Mouse (Mus musculus): ENCODE measurements at regions not wholly inside any gene's neighbourhood (a gene's known extent, or its start where the extent isn't known, plus 50 kb on each side); places are given as distances from the start of the nearest gene placed in this dataset.

DNA sequence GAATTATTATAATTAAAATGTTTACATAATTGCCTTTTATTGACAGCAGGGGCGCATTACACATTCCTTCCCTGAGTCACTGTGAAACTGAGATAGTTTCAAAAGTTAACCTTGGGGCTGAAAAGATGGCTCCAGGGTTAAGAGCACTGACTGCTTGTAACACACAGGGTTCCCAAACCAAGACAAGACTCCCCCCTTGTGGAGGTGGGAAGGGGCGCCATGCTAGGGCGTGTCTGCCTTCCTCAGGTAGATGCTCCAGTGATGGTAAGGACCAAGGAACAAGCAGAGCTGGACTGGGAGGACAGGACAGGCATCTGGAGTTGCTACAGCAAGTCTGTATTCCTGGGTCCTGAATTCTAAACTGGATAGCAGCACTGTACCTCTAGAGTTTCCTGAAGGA lies 351.9 kb downstream of the Tbc1d22a start:
- ATAC-seq (ENCODE audit: insufficient number of reproducible peaks, low FRiP score, low TSS enrichment, low read depth) (no peak), DNase-seq (ENCODE audit: low spot score) (peak; percentile 41)
- Histone ChIP-seq H3K4me2 (ENCODE audit: low read depth, severe bottlenecking) (no peak overlapping the region), H3K27ac (replicated peaks; ENCODE audit: low read depth, low read length) (no peak overlapping the region), H3K36me3 (ENCODE audit: control insufficient read depth, insufficient read depth, low read length) (no peaks in the 10 kb centered on the region), H3K4me1 (ENCODE audit: control insufficient read depth, insufficient read depth, low read length) (no peaks in the 10 kb centered on the region), H3K9ac (ENCODE audit: low read length) (no peak overlapping the region), H3K27me3 (ENCODE audit: control insufficient read depth, insufficient read depth, low read length) (no peaks in the 10 kb centered on the region), H3K9me3 (ENCODE audit: control insufficient read depth, low read length) (no peaks in the 10 kb centered on the region), H3K4me3 (ENCODE audit: low read depth, low read length) (no peak overlapping the region)
- WGBS: 75% methylated on average over 3 of the region's 3 CpGs

DNA sequence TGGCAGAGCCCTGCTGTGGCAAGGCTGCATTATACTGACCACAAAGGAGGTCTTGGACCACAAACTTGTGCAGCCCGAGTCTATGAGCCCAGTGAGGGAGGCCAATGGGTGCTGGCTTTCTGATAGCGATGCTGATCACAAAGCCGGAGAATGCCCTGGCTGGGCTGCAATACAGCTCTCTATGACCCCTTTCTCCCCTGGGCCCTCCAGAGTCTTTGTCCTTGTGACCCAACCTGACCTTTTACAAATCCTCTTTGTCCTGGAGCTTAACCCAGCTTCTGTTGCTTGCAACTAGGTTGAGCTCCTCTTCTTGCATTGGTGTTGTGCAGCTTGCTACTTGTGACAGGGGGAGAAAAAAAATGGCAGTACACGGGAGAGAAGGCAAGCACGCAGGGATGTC lies 360.1 kb downstream of the Tbc1d22a start:
- DNase-seq (ENCODE audit: low spot score) (no peak), ATAC-seq (ENCODE audit: insufficient number of reproducible peaks, low FRiP score, low TSS enrichment, low read depth) (no peak)
- Histone ChIP-seq H3K27me3 (ENCODE audit: control insufficient read depth, insufficient read depth, low read length) (no peaks in the 10 kb centered on the region; the same call in 1 of the 2 replicates), H3K9me3 (ENCODE audit: control insufficient read depth, low read length) (no peaks in the 10 kb centered on the region), H3K36me3 (ENCODE audit: control insufficient read depth, insufficient read depth, low read length) (no peaks in the 10 kb centered on the region), H3K4me3 (ENCODE audit: low read depth, low read length) (no peak overlapping the region), H3K4me2 (ENCODE audit: low read depth, severe bottlenecking) (no peak overlapping the region), H3K4me1 (ENCODE audit: control insufficient read depth, insufficient read depth, low read length) (no peaks in the 10 kb centered on the region), H3K9ac (ENCODE audit: low read length) (no peak overlapping the region), H3K27ac (replicated peaks; ENCODE audit: low read depth, low read length) (no peak overlapping the region)
- WGBS: 81% methylated on average over 5 of the region's 5 CpGs

DNA sequence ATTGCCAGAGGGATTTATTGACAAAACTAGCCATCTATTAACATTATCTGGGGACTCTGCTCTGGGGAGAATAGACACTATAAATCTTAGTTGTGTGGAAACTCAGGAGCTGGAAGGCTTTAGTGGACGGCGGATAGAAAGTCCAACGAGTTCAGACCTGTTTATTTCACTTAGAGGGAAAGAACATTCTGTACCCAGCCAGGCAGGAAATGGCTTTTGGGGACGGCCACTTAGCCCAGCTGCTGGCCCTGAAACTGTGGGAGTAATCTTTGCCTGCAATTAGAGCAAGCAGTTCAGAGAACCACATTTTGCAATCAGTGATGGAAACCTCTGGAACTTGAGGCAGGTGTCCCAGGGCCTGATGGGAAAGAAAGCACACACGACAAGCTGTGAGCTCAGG lies 362.4 kb downstream of the Tbc1d22a start:
- Histone ChIP-seq H3K4me3 (ENCODE audit: low read depth, low read length) (no peak overlapping the region), H3K36me3 (ENCODE audit: control insufficient read depth, insufficient read depth, low read length) (no peaks in the 10 kb centered on the region), H3K27me3 (ENCODE audit: control insufficient read depth, insufficient read depth, low read length) (no peaks in the 10 kb centered on the region; the same call in 1 of the 2 replicates), H3K27ac (replicated peaks; ENCODE audit: low read depth, low read length) (no peak overlapping the region), H3K9ac (ENCODE audit: low read length) (no peak overlapping the region), H3K9me3 (ENCODE audit: control insufficient read depth, low read length) (no peaks in the 10 kb centered on the region), H3K4me1 (ENCODE audit: control insufficient read depth, insufficient read depth, low read length) (no peaks in the 10 kb centered on the region), H3K4me2 (ENCODE audit: low read depth, severe bottlenecking) (no peak overlapping the region)
- ATAC-seq (ENCODE audit: insufficient number of reproducible peaks, low FRiP score, low TSS enrichment, low read depth): no peak
- DNase-seq (ENCODE audit: low spot score): no peak
- 51% methylated on average over 5 of the region's 5 CpGs for WGBS

DNA sequence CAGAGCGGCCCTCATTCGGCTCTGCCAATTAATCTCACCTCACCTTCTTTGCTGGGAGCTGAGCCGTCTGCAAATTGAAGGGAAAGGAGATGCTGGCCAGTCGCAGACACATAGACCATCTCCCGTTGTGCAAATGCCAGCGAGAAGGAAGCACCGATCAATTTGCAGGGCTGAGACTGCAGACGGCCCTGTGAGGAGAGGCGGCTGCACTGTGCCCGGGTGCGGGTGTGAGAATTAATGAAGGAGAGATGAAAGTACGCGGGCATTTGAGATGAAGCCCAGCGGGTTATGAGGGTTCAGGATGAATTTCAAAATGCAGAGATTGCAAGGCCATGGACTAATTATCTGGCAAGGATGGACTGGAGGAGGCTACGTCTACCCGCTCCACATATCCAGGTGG lies 364.4 kb downstream of the Tbc1d22a start:
- no peak overlapping the region for H3K27ac ChIP-seq (replicated peaks; ENCODE audit: low read depth, low read length)
- H3K4me3 ChIP-seq (ENCODE audit: low read depth, low read length): no peak overlapping the region
- no peaks in the 10 kb centered on the region for H3K4me1 ChIP-seq (ENCODE audit: control insufficient read depth, insufficient read depth, low read length)
- ATAC-seq (ENCODE audit: insufficient number of reproducible peaks, low FRiP score, low TSS enrichment, low read depth) (no peak), DNase-seq (ENCODE audit: low spot score) (no peak)
- no peaks in the 10 kb centered on the region; the same call in 1 of the 2 replicates for H3K27me3 ChIP-seq (ENCODE audit: control insufficient read depth, insufficient read depth, low read length)
- no peak overlapping the region for H3K9ac ChIP-seq (ENCODE audit: low read length)
- WGBS: 79% methylated on average over 16 of the region's 16 CpGs
- H3K4me2 ChIP-seq (ENCODE audit: low read depth, severe bottlenecking): no peak overlapping the region
- no peaks in the 10 kb centered on the region for H3K9me3 ChIP-seq (ENCODE audit: control insufficient read depth, low read length)
- H3K36me3 ChIP-seq (ENCODE audit: control insufficient read depth, insufficient read depth, low read length): no peaks in the 10 kb centered on the region

DNA sequence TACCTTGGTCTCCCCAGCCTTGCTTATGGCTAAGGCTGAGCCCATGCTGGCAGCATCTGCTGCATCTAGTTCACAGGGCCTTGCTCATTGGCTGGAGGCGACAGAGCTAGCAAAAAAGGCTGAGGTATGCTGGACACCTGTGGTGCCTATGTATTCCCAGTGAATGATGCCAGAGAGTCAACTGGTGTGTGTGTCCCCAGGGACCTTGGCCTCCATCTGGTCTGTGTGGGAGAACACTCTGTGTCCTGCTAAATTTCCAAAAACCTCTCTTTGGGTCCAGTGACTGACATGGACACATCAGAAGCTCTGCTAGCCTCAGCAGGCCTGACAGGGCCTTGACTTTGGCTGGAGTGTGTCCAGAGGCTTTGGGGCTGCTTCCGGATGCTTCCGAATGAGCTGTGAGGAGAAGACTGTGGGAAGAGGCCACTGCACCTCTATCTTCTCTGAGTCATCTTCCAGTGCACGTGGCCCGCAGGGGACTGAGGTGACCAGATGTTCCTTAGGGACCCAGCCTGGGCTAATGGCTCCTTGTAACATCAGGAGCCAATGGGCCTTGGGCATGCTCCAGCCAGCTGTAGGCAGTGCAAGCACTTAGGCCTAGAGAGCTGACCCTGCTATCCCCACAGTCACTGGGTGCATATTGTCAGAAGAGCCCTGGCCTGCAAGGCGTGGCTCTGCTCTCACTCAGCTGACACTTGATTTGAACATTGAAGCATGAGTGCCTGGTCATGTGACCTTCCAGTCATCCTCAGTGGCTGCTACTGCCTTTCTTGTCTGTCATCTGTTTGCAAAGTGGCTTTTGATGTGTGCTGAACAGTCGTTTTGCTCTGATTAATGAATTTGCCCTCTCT lies 368.2 kb downstream of the Tbc1d22a start:
- no peak overlapping the region for H3K9ac ChIP-seq (ENCODE audit: low read length)
- H3K27me3 ChIP-seq (ENCODE audit: control insufficient read depth, insufficient read depth, low read length): no peaks in the 10 kb centered on the region; the same call in 1 of the 2 replicates
- no peaks in the 10 kb centered on the region for H3K9me3 ChIP-seq (ENCODE audit: control insufficient read depth, low read length)
- no peak overlapping the region for H3K4me2 ChIP-seq (ENCODE audit: low read depth, severe bottlenecking)
- no peaks in the 10 kb centered on the region for H3K36me3 ChIP-seq (ENCODE audit: control insufficient read depth, insufficient read depth, low read length)
- no peak for ATAC-seq (ENCODE audit: insufficient number of reproducible peaks, low FRiP score, low TSS enrichment, low read depth)
- H3K27ac ChIP-seq (replicated peaks; ENCODE audit: low read depth, low read length): no peak overlapping the region
- H3K4me1 ChIP-seq (ENCODE audit: control insufficient read depth, insufficient read depth, low read length): no peaks in the 10 kb centered on the region
- WGBS: 74% methylated on average over 7 of the region's 7 CpGs
- no peak for DNase-seq (ENCODE audit: low spot score)
- no peak overlapping the region for H3K4me3 ChIP-seq (ENCODE audit: low read depth, low read length)

DNA sequence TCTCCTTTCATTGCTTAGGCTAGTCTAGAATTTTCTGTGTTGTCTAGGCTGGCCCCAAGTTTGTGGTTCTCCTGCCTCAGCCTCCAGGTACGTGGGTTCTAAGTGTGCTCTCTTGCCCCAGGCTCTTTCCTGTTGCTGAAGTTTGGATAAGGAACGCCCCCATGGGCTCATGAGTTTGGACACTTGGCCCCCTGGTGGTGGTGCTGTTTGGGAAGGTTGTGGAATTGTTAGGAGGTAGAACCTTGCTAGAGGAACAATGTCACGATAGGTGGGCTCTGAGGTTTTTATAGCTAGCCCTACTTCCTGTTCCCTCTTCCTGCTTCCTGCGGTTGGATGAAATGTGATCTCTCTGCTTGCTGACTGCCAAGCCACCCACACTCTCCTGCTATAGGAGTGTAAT lies 371.5 kb downstream of the Tbc1d22a start:
- DNase-seq (ENCODE audit: low spot score) (no peak), ATAC-seq (ENCODE audit: insufficient number of reproducible peaks, low FRiP score, low TSS enrichment, low read depth) (no peak)
- no peaks in the 10 kb centered on the region for H3K4me1 ChIP-seq (ENCODE audit: control insufficient read depth, insufficient read depth, low read length)
- H3K4me2 ChIP-seq (ENCODE audit: low read depth, severe bottlenecking): no peak overlapping the region
- H3K27me3 ChIP-seq (ENCODE audit: control insufficient read depth, insufficient read depth, low read length): no peaks in the 10 kb centered on the region
- no peak overlapping the region for H3K4me3 ChIP-seq (ENCODE audit: low read depth, low read length)
- no peak overlapping the region for H3K27ac ChIP-seq (replicated peaks; ENCODE audit: low read depth, low read length)
- H3K9ac ChIP-seq (ENCODE audit: low read length): no peak overlapping the region
- 77% methylated on average over 4 of the region's 4 CpGs for WGBS
- H3K9me3 ChIP-seq (ENCODE audit: control insufficient read depth, low read length): no peaks in the 10 kb centered on the region
- no peaks in the 10 kb centered on the region for H3K36me3 ChIP-seq (ENCODE audit: control insufficient read depth, insufficient read depth, low read length)

DNA sequence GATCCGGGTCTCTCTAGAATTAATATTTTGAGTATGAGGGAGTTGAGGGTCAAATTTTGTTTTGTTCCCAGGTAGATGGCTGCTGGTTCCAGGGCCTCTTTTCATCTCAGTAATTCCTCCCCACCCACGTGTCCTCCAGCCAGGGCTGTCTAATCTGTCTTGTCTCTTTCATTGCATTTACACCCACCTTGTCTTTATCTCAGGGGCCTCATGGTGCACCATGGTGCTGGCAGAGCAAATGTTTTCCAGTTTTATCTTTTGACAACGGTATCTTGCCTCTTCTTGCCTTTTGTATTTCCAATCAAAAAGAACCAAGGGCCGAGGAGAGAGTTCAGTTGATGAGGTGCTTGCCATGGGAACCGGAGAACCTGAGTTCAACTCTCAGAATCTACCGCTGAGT lies 372.9 kb downstream of the Tbc1d22a start:
- no peaks in the 10 kb centered on the region for H3K9me3 ChIP-seq (ENCODE audit: control insufficient read depth, low read length)
- H3K4me1 ChIP-seq (ENCODE audit: control insufficient read depth, insufficient read depth, low read length): no peaks in the 10 kb centered on the region
- DNase-seq (ENCODE audit: low spot score): no peak
- no peak overlapping the region for H3K9ac ChIP-seq (ENCODE audit: low read length)
- no peaks in the 10 kb centered on the region for H3K27me3 ChIP-seq (ENCODE audit: control insufficient read depth, insufficient read depth, low read length)
- no peaks in the 10 kb centered on the region for H3K36me3 ChIP-seq (ENCODE audit: control insufficient read depth, insufficient read depth, low read length)
- ATAC-seq (ENCODE audit: insufficient number of reproducible peaks, low FRiP score, low TSS enrichment, low read depth): no peak
- 77% methylated on average over 6 of the region's 6 CpGs for WGBS
- no peak overlapping the region for H3K4me2 ChIP-seq (ENCODE audit: low read depth, severe bottlenecking)
- no peak overlapping the region for H3K27ac ChIP-seq (replicated peaks; ENCODE audit: low read depth, low read length)
- no peak overlapping the region for H3K4me3 ChIP-seq (ENCODE audit: low read depth, low read length)

DNA sequence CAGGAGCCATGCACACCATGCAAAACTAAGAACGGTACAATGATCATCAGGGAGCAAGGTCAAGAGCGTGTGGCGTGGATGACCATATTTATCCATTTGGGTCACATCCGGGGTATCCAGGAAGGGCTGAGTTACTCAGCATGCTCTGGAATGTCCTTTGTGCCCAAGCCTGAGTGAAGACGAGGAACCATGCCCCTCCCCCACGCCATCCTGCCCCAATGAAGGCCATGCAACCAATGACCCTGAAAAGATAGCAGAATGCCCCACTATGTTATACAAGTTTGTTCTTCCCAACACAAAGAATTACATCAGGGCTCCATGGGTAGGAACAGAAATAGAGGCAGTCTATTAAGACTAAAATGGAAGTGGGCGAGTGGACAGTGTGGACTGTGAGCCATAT lies 375.8 kb downstream of the Tbc1d22a start:
- Histone ChIP-seq H3K9me3 (ENCODE audit: control insufficient read depth, low read length) (no peaks in the 10 kb centered on the region), H3K4me3 (ENCODE audit: low read depth, low read length) (no peak overlapping the region), H3K36me3 (ENCODE audit: control insufficient read depth, insufficient read depth, low read length) (no peaks in the 10 kb centered on the region), H3K27me3 (ENCODE audit: control insufficient read depth, insufficient read depth, low read length) (no peaks in the 10 kb centered on the region), H3K9ac (ENCODE audit: low read length) (no peak overlapping the region), H3K4me1 (ENCODE audit: control insufficient read depth, insufficient read depth, low read length) (no peaks in the 10 kb centered on the region), H3K4me2 (ENCODE audit: low read depth, severe bottlenecking) (no peak overlapping the region), H3K27ac (replicated peaks; ENCODE audit: low read depth, low read length) (no peak overlapping the region)
- WGBS: 74% methylated on average over 7 of the region's 7 CpGs
- no peak for DNase-seq (ENCODE audit: low spot score)
- ATAC-seq (ENCODE audit: insufficient number of reproducible peaks, low FRiP score, low TSS enrichment, low read depth): no peak

DNA sequence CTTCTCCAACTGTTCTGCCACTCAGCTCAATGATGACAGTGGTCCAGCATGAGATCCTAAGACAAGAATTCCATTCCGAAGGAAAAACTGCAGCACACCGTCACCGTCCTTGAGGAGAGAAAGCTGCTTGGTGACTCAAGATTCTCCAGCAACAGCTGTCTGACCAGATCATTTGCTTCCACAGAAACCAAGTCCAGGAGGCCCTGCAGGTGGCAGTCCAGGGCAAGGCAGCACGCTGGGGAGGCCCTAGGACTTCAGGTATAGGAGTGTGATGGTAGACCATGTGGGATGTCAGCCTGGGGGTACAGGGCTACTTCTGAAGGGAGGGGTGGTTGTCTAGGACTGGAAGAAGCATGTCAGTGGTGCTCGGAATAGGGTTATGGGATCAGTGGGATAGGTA lies 376.6 kb downstream of the Tbc1d22a start:
- H3K4me2 ChIP-seq (ENCODE audit: low read depth, severe bottlenecking): no peak overlapping the region
- H3K4me3 ChIP-seq (ENCODE audit: low read depth, low read length): no peak overlapping the region
- no peak overlapping the region for H3K27ac ChIP-seq (replicated peaks; ENCODE audit: low read depth, low read length)
- DNase-seq (ENCODE audit: low spot score) (no peak), ATAC-seq (ENCODE audit: insufficient number of reproducible peaks, low FRiP score, low TSS enrichment, low read depth) (no peak)
- H3K36me3 ChIP-seq (ENCODE audit: control insufficient read depth, insufficient read depth, low read length): no peaks in the 10 kb centered on the region
- H3K4me1 ChIP-seq (ENCODE audit: control insufficient read depth, insufficient read depth, low read length): no peaks in the 10 kb centered on the region
- no peaks in the 10 kb centered on the region for H3K9me3 ChIP-seq (ENCODE audit: control insufficient read depth, low read length)
- 77% methylated on average over 5 of the region's 5 CpGs for WGBS
- no peaks in the 10 kb centered on the region for H3K27me3 ChIP-seq (ENCODE audit: control insufficient read depth, insufficient read depth, low read length)
- no peak overlapping the region for H3K9ac ChIP-seq (ENCODE audit: low read length)
